Mouse (Mus musculus) C2C12 (cell line): Measurements from ENCODE around the gene Tex11. TPM values are rescaled to one million over a fixed set of nuclear protein-coding genes. Genes with fewer than 3 reads are reported as not detected.
"Not testable (repeated sequence)": the region's sequence is repeated elsewhere in the genome, so short reads cannot be mapped to it uniquely, and the experiment has no call there.

Experiments used
- H3K27me3 ChIP-seq: one replicate; pipeline ENCODE4 v1.6.1; 2011; ENCODE audit not compliant: control insufficient read depth, insufficient read depth, insufficient read length
- H3K36me3 ChIP-seq: one replicate; pipeline ENCODE4 v1.6.1; 2011; ENCODE audit not compliant: control insufficient read depth, insufficient read depth
- H3K4me3 ChIP-seq: one replicate; pipeline ENCODE4 v1.5.1; 2011; ENCODE audit warnings: mild to moderate bottlenecking, control low read depth; ENCODE audit not compliant: poor library complexity, insufficient read depth, severe bottlenecking
- H3K79me2 ChIP-seq: one replicate; pipeline ENCODE4 v1.6.1; 2011; ENCODE audit not compliant: control insufficient read depth, insufficient read depth
- H3K79me3 ChIP-seq: one replicate; pipeline ENCODE4 v1.6.1; 2011; ENCODE audit warnings: low read depth, control low read depth
- H3ac ChIP-seq: one replicate; pipeline ENCODE3; 2011; ENCODE audit warnings: low read depth; ENCODE audit not compliant: control insufficient read depth, insufficient read length
- CEBPB ChIP-seq: IDR thresholded peaks from one replicate; pipeline ENCODE4 v1.6.1; 2011; ENCODE audit warnings: low read depth, mild to moderate bottlenecking, control low read depth, moderate library complexity
- CTCF ChIP-seq: IDR thresholded peaks from one replicate; pipeline ENCODE4 v1.5.1; 2011; ENCODE audit not compliant: control insufficient read depth, insufficient read depth, insufficient read length
- FOSL1 ChIP-seq: IDR thresholded peaks from one replicate; pipeline ENCODE4 v1.8.0; 2011; ENCODE audit warnings: mild to moderate bottlenecking, low read length; ENCODE audit not compliant: poor library complexity, insufficient read depth, severe bottlenecking
- MAX ChIP-seq: IDR thresholded peaks from one replicate; pipeline ENCODE4 v1.6.1; 2011; ENCODE audit warnings: mild to moderate bottlenecking, control low read depth
- MYOD1 ChIP-seq: IDR thresholded peaks from one replicate; pipeline ENCODE4 v1.6.1; 2011; ENCODE audit warnings: low read depth; ENCODE audit not compliant: control insufficient read depth, insufficient read length
- MYOG ChIP-seq: IDR thresholded peaks from one replicate; pipeline ENCODE4 v1.6.1; 2011; ENCODE audit not compliant: control insufficient read depth, insufficient read length; ENCODE audit errors: extremely low read depth
- USF1 ChIP-seq: IDR thresholded peaks from one replicate; pipeline ENCODE4 v1.6.1; 2011; ENCODE audit warnings: low read depth, mild to moderate bottlenecking, control low read depth, moderate library complexity
- long read RNA-seq, 2 experiments: library from polyadenylated mRNA; unstranded; transcript quantifications; one replicate each; pipeline ENCODE4 v2.0.0; 2019 to 2020
- polyA plus RNA-seq: library from polyadenylated mRNA; unstranded; fragments of >200 nt; fragmentation: generic; extraction: Trizol; gene quantifications from one replicate; pipeline ENCODE4 v1.2.1, GENCODE M21; 2012; ENCODE audit warnings: missing spikeins

Gene Tex11
- not detected for polyA plus RNA-seq
- long read RNA-seq, experiment 1 = 0 reads
- long read RNA-seq, experiment 2 = 0 reads

- no peaks in the 10 kb centered on the region for H3K27me3 ChIP-seq
- H3K79me2 ChIP-seq = no peaks in the 10 kb centered on the region
- H3K79me3 ChIP-seq = no peaks in the 10 kb centered on the region
- TF ChIP-seq CTCF (no peak), MAX (no peak), MYOD1 (no peak)
- no peaks in the 10 kb centered on the region for H3K36me3 ChIP-seq
- no peak within 1 kb of the TSS for H3K4me3 ChIP-seq
- H3ac ChIP-seq = no peak within 1 kb of the TSS
Observed at GRCm38 (mm10) chrX:101059541-101059940, at the start of gene Tex11. Gene Tex11, minus strand, starts transcription at chrX:101059667.

- no peaks in the 10 kb centered on the region for H3K79me3 ChIP-seq
- TF ChIP-seq FOSL1 = no peak
- TF ChIP-seq MAX = no peak
- no peak for TF ChIP-seq MYOG
- no peak for TF ChIP-seq CEBPB
- TF ChIP-seq MYOD1 = no peak
- no peak for TF ChIP-seq CTCF
- TF ChIP-seq USF1 = no peak
- no peaks in the 10 kb centered on the region for H3K27me3 ChIP-seq
- H3K4me3 ChIP-seq = no peak within 1 kb of the TSS
- no peaks in the 10 kb centered on the region for H3K36me3 ChIP-seq
- H3K79me2 ChIP-seq = no peaks in the 10 kb centered on the region
- H3ac ChIP-seq = no peak within 1 kb of the TSS
Observed at GRCm38 (mm10) chrX:101085920-101086319, 26.5 kb upstream of the Tex11 start, which contains the start of gene Slc7a3. Gene Slc7a3, minus strand, starts transcription at chrX:101086020.

GRCm38 (mm10) chrX:101085211-101085610, 25.7 kb upstream of the Tex11 start:
- H3K79me3 ChIP-seq, H3K4me3 ChIP-seq, H3ac ChIP-seq, H3K79me2 ChIP-seq, H3K27me3 ChIP-seq, H3K36me3 ChIP-seq: not testable (repeated sequence)

GRCm38 (mm10) chrX:101084192-101084591, 24.7 kb upstream of the Tex11 start:
- no peaks in the 10 kb centered on the region for H3K79me3 ChIP-seq
- TF ChIP-seq CTCF (no peak), FOSL1 (no peak), MYOD1 (no peak), CEBPB (no peak), USF1 (no peak), MAX (no peak), MYOG (no peak)
- no peaks in the 10 kb centered on the region for H3K27me3 ChIP-seq
- no peaks in the 10 kb centered on the region for H3K79me2 ChIP-seq
- H3K36me3 ChIP-seq = no peaks in the 10 kb centered on the region
- no peak overlapping the region for H3K4me3 ChIP-seq
- no peak overlapping the region for H3ac ChIP-seq

GRCm38 (mm10) chrX:101065245-101065644, 5.8 kb upstream of the Tex11 start:
- no peaks in the 10 kb centered on the region for H3K36me3 ChIP-seq
- H3K79me2 ChIP-seq = no peaks in the 10 kb centered on the region
- no peaks in the 10 kb centered on the region for H3K79me3 ChIP-seq
- no peaks in the 10 kb centered on the region for H3K27me3 ChIP-seq
- TF ChIP-seq MYOG (no peak), CTCF (no peak), FOSL1 (no peak), CEBPB (no peak), MAX (no peak), MYOD1 (no peak), USF1 (no peak)
- no peak overlapping the region for H3K4me3 ChIP-seq
- no peak overlapping the region for H3ac ChIP-seq

GRCm38 (mm10) chrX:101063503-101063902, 4.0 kb upstream of the Tex11 start:
- no peaks in the 10 kb centered on the region for H3K36me3 ChIP-seq
- H3K4me3 ChIP-seq = no peak overlapping the region
- no peak overlapping the region for H3ac ChIP-seq
- no peaks in the 10 kb centered on the region for H3K27me3 ChIP-seq
- H3K79me3 ChIP-seq = no peaks in the 10 kb centered on the region
- no peaks in the 10 kb centered on the region for H3K79me2 ChIP-seq
- no peak for TF ChIP-seq CEBPB
- TF ChIP-seq USF1 = no peak
- TF ChIP-seq CTCF = no peak
- no peak for TF ChIP-seq MYOD1
- no peak for TF ChIP-seq FOSL1
- no peak for TF ChIP-seq MYOG
- TF ChIP-seq MAX = no peak
